Mouse (Mus musculus) embryo, embryonic 10.5 days (tissue): Measurements from ENCODE around the gene Htr1d.
A peak's percentile ranks its signal among the peaks of the same experiment; 100 is the strongest.

ENCODE experiments used
- DNase-seq: peaks from one replicate; pipeline ENCODE4 v3.0.0-alpha.2; 2015; ENCODE audit warnings: low spot score

Gene Htr1d

GRCm38 (mm10) chr4:136452286-136452685 lies 29.0 kb downstream of the Htr1d start:
- no peak for DNase-seq

DNA sequence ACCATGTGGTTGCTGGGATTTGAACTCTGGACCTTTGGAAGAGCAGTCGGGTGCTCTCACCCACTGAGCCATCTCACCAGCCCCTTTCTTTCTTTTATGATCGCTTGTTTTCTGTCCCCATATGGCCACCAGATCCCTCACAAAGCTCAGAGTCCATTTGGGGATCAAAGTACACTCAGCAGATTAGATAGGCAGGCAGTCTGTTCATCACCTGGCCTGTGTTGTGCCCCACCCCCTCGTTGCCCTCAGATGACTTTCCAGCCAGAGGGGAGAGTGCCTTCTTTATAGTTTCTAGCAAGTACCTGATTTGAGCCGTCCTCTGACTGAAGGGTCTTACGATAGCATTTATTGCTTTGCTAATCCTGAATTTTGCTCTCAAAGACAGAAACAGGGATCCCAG lies 29.5 kb downstream of the Htr1d start:
- DNase-seq: no peak

DNA sequence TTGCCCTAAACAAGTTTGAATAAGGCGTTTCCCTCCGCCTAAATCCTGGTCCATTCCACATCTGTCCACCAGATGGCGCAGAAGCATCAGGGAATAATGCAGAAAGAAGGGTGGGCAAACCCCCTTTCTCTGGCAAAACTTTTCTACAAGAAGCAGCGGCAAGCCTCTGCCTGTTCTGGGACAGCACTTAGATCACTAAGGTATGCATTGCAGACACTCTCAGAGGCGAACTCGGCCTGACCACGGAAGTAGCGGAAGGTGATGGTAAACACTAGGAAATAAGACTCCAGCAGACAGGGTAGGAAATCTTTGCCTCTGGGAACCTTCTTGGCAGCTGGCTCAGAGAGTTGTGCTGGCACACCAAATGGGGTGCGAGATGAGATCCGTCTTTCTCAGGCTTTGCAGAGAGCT lies 31.5 kb downstream of the Htr1d start:
- peak; percentile 95 for DNase-seq

GRCm38 (mm10) chr4:136456516-136457218 lies 33.3 kb downstream of the Htr1d start:
- no peak for DNase-seq

GRCm38 (mm10) chr4:136458276-136458675 lies 35.0 kb downstream of the Htr1d start:
- no peak for DNase-seq

GRCm38 (mm10) chr4:136459210-136459609 lies 35.9 kb downstream of the Htr1d start:
- no peak for DNase-seq

DNA sequence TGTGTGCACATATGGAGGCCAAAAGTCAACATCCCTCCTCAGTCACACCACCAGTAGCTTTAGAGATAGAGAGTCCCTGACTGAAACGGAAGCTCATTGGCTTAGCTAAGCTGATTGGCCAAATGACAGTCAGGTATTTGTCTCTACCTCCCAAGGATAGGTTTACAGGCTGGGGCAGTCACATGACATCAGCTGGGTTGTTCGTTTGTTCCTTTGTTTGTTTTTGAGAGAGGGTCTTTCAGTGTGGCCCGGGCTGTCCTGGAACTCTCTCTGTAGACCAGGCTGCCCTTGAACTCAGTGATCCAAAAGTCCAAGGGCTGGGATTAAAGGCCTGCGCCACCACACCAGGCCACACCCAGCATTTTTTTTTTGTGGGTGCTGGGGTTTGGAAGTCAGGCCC lies 37.9 kb downstream of the Htr1d start:
- no peak for DNase-seq

DNA sequence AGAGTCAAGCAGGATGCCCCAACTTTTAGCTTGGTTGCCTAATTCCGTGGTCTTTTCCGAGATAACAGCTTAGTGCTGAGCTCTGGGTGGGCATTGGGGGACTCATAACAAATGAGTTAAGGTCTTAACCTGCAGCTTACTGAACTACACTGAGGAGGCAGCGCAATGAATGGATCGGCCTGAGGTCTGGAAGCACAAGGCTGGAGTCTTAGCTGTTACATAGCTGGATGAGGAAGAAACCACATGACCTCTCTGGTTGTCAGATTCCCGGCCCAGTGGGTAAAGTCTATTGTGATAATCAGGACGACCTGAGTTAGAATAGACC lies 38.4 kb downstream of the Htr1d start:
- peak; percentile 68 for DNase-seq

GRCm38 (mm10) chr4:136462086-136462838 lies 38.9 kb downstream of the Htr1d start, which contains the start of gene 6030445D17Rik:
Gene 6030445D17Rik, plus strand, starts transcription at chr4:136462250.
- DNase-seq: peak; percentile 76

DNA sequence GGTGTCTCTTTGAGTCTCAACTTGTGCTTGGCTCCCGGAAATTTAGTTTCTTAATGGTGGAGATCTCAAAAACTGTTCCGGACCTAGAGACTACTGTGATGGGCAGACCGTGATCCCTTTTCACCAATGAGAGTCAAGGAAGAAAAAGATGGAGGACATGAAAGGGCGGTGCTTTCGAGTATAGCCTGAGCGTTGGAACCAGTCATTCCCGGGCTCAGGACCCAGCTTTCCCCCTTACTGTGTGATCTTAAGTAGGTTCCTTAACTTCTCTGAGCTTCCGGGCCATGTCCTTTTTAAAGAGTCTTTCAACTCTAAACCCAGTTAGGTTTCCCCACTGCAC lies 39.5 kb downstream of the Htr1d start:
- no peak for DNase-seq

DNA sequence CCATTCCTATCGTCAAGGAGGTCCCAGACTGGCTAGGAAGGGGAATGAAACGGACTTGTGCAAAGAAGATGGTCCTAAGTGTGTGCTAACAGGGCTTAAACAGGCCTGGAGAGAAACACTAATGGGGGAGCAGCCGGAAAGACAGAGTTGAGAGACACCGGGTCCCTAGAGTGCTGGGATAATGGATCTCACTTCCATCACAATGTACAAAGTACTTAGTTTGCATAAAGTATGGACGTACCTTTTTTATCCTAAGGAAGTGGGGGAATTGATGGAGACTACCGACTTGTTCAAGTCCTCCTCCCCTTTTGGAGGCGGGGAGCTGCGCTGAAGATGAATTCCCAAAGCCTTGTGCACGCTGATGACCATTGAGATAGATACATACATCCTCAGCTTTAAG lies 40.1 kb downstream of the Htr1d start:
- DNase-seq: peak; percentile 34

- DNase-seq: no peak
These were observed 42.9 kb downstream of the Htr1d start for GRCm38 (mm10) chr4:136466226-136466625.

DNA sequence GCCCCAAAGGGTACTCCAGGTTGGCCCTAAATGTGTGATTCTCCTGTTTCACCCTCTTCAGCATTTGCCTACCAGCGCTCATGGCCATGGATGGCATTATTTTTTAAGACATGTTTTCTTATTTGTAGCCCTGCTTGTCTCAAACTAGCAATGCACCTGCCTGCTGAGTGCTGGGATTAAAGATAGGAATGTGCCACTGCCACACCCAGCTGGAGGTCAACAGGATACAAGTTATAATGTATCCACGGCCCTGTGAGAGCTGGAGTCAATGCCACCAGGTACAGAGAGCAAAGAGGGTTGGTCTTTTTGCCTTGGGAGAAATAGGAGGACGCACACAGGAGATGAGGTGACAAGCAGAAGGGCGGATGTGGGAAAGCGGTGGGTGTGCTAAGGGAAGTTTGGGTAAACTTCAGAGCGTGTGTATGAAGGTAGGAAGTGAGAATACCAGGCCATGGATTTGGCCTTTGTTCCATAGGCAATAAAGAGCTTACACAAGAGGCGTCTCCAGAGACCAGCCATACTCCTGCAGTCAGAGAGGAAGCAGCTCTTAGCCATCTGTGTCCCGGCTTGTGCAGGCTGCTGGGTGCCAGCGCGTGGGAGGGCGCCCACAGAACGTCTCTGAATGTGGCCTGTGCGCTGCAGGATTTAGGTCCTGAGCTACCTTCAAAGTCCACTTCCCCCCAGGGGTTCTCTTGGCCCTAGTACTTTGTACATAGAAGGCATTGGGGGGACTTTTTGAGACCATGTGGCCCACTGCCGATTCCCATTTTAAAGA lies 45.4 kb downstream of the Htr1d start:
- DNase-seq: no peak

DNA sequence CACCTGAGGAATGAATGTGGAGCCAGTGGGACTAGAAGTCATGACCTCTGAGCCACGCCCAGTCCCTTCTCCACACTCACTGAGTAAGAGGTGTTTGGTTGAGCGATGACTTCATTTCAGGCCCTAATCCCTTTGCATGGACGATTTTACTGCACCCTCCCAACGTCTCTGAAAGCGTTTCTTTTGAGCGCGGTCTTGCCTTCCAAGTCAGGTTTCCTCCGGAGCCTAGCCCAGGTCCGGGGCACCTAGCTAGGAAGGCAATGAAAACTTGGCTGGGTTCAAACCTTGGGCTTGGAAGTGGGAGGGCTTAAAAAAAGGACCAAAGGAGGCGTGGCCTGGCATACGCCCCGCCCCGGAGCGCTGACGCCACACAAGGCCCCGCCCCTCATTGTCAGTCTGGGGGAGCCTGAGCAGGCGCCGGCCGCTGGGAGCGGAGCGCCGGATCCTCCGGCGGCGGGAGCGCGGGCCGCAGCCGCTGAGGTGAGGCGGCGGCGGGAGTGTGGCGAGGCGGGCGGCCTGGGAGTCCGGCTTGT lies 46.1 kb downstream of the Htr1d start, which contains the start of gene Luzp1:
Gene Luzp1 (plus strand): TSS at position 391 of the 533 bp plus-strand sequence.
- peak; percentile 96 for DNase-seq

- DNase-seq: peak; percentile 85
These were observed 46.6 kb downstream of the Htr1d start for GRCm38 (mm10) chr4:136469941-136470346.

GRCm38 (mm10) chr4:136470347-136471071 lies 47.2 kb downstream of the Htr1d start:
- DNase-seq: peak; percentile 65

DNA sequence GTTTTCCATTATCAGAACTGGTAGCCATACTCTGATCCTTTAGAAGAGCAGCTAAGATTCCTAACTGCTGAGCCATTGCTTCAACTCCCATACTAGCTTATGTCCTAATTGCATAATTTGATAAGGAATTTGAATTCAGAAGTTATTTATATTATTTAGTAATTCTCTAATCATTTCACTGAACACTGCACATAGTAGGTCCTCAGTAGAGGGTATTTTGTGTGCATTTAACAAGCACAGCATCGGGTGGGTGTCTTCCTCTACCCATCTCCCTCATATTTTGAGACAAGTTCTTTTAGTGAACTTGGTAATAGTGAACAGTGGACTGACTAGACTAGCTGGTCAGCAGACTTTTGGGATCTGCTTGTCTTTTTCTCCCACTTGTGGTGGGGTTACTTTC lies 53.4 kb downstream of the Htr1d start:
- DNase-seq: no peak

DNA sequence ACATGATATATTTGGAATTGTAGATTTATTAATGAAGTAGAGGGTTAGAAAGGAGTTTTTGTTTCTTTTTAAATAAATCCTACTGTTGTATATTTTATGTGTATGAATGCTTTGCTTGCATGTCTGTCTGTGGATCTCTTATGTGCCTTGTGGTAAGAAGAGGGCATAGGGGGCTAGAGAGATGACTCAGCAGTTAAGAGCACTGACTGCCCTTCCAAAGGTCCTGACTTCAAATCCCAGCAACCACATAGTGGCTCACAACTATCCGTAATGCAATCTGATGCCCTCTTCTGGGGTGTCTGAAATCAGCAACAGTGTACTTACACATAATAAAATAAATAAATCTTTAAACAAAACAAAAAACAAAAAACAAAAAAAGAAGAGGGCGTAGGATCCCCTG lies 63.2 kb downstream of the Htr1d start:
- DNase-seq: no peak
